Mouse (Mus musculus): ENCODE measurements around the gene Ccdc149. TPM values are rescaled to one million over a fixed set of nuclear protein-coding genes. Genes with fewer than 3 reads are reported as not detected.

Gene Ccdc149
- polyA plus RNA-seq, 1 experiment from 2014 or later: 7.0 TPM

DNA sequence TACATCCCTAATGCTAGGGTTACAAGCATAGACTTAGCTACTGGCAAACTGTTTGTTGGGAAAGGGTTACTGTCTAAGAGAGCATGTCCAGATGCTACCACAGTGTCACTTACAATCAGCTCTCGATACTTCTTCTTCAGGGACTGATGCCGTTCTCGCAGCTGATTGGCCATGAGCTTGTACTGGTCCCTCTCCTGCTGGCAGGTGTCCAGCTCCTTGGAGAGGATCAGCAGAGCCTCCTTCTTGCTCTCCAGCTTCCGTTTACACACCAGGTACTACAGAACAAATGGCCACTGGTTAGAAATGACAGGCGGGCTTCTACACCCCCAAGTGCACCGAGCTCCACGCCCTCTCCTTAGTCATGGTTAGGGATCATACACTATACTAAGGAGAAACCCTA is 32.4 kb downstream of the Ccdc149 start:
- no peak overlapping the region for H3K4me2 ChIP-seq
- H3K9ac ChIP-seq: no peak overlapping the region
- H3K9me3 ChIP-seq (replicated peaks): no peaks in the 10 kb centered on the region
- H3K4me3 ChIP-seq: no peak overlapping the region
- H3K27me3 ChIP-seq: no peaks in the 10 kb centered on the region
- ATAC-seq: no peak
- no peak overlapping the region for H3K27ac ChIP-seq
- WGBS: 83% methylated on average over 7 of the region's 7 CpGs
- H3K36me3 ChIP-seq (ENCODE audit: poor library complexity, severe bottlenecking): no peaks in the 10 kb centered on the region
- H3K4me1 ChIP-seq: no peaks in the 10 kb centered on the region

- Histone ChIP-seq H3K9ac (no peak overlapping the region), H3K36me3 (ENCODE audit: poor library complexity, severe bottlenecking) (no peaks in the 10 kb centered on the region), H3K27ac (no peak overlapping the region), H3K4me2 (no peak overlapping the region), H3K4me1 (0 out of 2 replicates have a peak, but pooled peaks cover 4% of the 10 kb centered on the region), H3K27me3 (no peaks in the 10 kb centered on the region), H3K9me3 (replicated peaks) (no peaks in the 10 kb centered on the region), H3K4me3 (no peak overlapping the region)
- 92% methylated on average over 6 of the region's 6 CpGs for WGBS
- no peak for ATAC-seq
Measured at GRCm38 (mm10) chr5:52435533-52435932, 35.8 kb downstream of the Ccdc149 start.

DNA sequence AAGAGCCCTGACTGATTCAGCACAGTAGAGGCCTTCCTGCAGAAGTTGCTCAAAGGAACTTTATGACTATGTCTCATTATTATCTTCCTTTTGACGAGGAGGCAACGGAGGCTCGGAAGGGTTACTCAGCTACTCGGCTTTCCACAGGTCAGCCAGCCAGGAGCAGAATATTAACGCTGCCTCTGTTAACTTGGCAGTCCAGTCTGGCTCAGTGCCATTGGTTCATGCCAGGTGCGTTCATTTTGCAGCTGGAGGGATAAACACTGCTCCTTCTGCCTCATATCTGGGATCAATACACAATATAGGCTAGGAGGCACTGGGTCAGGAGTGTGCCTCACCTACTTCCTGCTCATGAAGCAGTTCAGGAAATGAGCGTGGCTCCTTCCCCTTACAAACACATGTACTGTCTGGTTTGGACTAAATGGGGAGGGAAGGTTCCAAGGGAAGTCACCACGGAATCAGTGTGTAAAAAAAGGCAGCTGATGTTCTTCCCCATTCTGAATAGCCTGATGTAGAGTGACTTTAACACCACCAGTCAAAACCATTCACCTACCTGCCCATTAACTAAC is 40.0 kb downstream of the Ccdc149 start:
- ATAC-seq: no peak
- H3K27ac ChIP-seq: no peak overlapping the region
- H3K9ac ChIP-seq: no peak overlapping the region
- H3K36me3 ChIP-seq (ENCODE audit: poor library complexity, severe bottlenecking): no peaks in the 10 kb centered on the region
- whole genome bisulfite sequencing: 76% methylated on average over 8 of the region's 8 CpGs
- H3K4me1 ChIP-seq: peaks cover 15% of the 10 kb centered on the region; the same call in 1 of the 2 replicates
- no peak overlapping the region for H3K4me2 ChIP-seq
- no peaks in the 10 kb centered on the region for H3K9me3 ChIP-seq (replicated peaks)
- H3K4me3 ChIP-seq: no peak overlapping the region
- H3K27me3 ChIP-seq: no peaks in the 10 kb centered on the region

DNA sequence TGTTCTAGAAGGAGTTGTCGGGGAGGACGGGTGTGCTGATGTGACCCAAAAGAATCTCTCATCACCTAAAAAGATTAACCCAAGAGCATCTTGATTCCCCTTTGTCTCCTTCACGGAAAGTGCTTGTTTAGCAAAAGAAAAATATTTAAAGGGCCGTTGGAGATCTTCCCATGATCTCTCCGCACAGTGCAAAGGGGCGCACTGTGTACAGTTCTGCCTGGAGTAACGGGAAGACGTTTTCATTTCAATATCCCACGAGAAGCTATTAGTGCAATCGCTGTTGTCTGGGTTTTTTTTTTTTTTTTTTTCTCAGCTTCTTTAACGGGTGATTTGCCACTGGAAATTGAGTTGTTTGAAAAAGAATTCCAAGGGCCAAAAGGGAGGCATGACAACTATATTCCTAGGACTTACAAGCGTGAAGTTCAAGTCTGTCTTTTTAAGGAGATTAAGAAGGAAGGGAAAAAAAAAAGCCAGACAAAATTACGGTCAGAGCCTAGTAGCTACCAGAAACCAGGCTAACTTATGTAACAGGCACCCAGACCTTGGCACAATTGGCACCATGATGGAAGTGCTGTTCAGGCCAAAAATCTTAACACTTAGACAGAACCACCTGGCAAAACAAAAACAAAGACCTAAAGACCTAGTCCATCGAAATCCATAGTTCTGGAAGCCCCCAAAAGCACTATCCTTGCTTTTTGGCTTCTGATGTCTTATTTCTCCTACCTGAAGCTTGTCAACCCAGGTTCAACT is 41.4 kb downstream of the Ccdc149 start:
- ATAC-seq: no peak
- no peak overlapping the region for H3K9ac ChIP-seq
- H3K4me2 ChIP-seq: no peak overlapping the region
- peaks cover 15% of the 10 kb centered on the region; the same call in 1 of the 2 replicates for H3K4me1 ChIP-seq
- H3K36me3 ChIP-seq (ENCODE audit: poor library complexity, severe bottlenecking): no peaks in the 10 kb centered on the region
- no peaks in the 10 kb centered on the region for H3K9me3 ChIP-seq (replicated peaks)
- no peaks in the 10 kb centered on the region for H3K27me3 ChIP-seq
- 62% methylated on average over 14 of the region's 14 CpGs for WGBS
- no peak overlapping the region for H3K4me3 ChIP-seq
- no peak overlapping the region for H3K27ac ChIP-seq

DNA sequence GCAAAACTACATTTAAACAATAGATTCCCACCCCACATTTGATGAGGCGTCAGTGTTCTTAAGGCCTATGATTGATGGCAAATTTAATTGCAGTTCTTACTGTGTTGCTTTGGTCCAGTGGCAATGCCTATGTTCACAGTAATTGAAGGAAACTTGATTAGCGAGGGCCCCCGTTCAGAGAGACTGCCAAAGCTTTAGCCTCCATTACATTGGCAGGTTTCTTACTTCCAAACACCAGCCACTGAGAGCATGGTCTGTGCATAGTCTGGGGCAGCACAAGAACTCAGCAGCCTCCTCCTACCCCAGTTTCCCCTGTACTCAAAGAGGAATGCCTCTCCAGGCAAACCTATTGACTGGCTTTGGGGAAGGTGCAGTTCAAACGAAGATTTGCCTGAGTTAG is 42.7 kb downstream of the Ccdc149 start:
- no peaks in the 10 kb centered on the region for H3K36me3 ChIP-seq (ENCODE audit: poor library complexity, severe bottlenecking)
- peaks cover 15% of the 10 kb centered on the region; the same call in 1 of the 2 replicates for H3K4me1 ChIP-seq
- no peak overlapping the region for H3K9ac ChIP-seq
- H3K27me3 ChIP-seq: no peaks in the 10 kb centered on the region
- H3K27ac ChIP-seq: no peak overlapping the region
- 22% methylated on average over 4 of the region's 4 CpGs for WGBS
- H3K4me3 ChIP-seq: no peak overlapping the region
- H3K4me2 ChIP-seq: no peak overlapping the region
- no peaks in the 10 kb centered on the region for H3K9me3 ChIP-seq (replicated peaks)
- ATAC-seq: no peak; the same call in 1 of the 2 replicates

DNA sequence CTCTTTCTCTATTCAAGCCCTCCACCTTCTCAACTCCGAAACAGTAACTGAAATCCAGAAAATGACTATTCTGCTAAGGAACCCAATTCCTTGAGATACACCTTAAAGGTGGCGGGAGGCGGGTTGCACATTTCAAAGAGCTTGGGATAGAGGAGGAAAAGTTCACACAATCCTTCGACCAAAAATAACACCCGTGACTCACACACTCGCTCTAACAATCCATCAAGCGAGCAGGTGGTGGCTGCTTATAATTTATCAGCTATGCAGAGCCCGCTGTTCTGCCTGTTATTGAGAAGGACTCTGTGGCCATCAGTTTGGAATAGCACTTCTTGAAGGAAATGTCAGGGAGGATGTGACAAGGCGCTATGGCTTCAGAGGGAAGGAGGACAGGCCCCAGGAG is 45.5 kb downstream of the Ccdc149 start:
- H3K36me3 ChIP-seq (ENCODE audit: poor library complexity, severe bottlenecking): no peaks in the 10 kb centered on the region
- no peak for ATAC-seq
- no peak overlapping the region for H3K9ac ChIP-seq
- no peaks in the 10 kb centered on the region for H3K9me3 ChIP-seq (replicated peaks)
- H3K27ac ChIP-seq: no peak overlapping the region
- H3K4me1 ChIP-seq: peaks cover 11% of the 10 kb centered on the region; the same call in 1 of the 2 replicates
- H3K4me3 ChIP-seq: no peak overlapping the region
- no peaks in the 10 kb centered on the region for H3K27me3 ChIP-seq
- WGBS: 91% methylated on average over 9 of the region's 9 CpGs
- H3K4me2 ChIP-seq: no peak overlapping the region

GRCm38 (mm10) chr5:52423893-52424292 is 47.4 kb downstream of the Ccdc149 start:
- H3K4me1 ChIP-seq: peaks cover 8% of the 10 kb centered on the region; the same call in 1 of the 2 replicates
- no peak overlapping the region for H3K9ac ChIP-seq
- H3K36me3 ChIP-seq (ENCODE audit: poor library complexity, severe bottlenecking): no peaks in the 10 kb centered on the region
- no peaks in the 10 kb centered on the region for H3K9me3 ChIP-seq (replicated peaks)
- ATAC-seq: no peak
- H3K27me3 ChIP-seq: no peaks in the 10 kb centered on the region
- no peak overlapping the region for H3K4me2 ChIP-seq
- no peak overlapping the region for H3K27ac ChIP-seq
- H3K4me3 ChIP-seq: no peak overlapping the region
- WGBS: 78% methylated on average over 3 of the region's 3 CpGs

DNA sequence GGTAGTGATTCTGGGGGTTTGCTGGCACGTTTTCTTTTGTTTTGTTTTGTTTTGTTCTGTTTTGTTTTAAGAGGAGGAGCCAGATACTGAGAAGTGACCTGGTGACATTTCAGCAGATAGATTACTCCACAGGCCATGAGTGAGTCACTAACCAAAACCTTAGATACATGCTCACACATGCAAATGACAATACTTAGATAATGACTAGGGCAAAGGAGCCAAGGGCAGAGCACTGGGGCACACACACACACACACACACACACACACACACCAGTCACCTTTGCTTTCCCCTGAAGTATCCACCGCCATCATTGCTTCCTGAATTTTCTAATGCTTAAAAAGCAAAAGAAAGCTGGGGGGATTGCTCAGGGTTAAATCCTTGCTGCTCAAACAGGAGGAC is 54.8 kb downstream of the Ccdc149 start:
- Histone ChIP-seq H3K4me1 (no peaks in the 10 kb centered on the region), H3K27ac (no peak overlapping the region), H3K4me3 (no peak overlapping the region), H3K9ac (no peak overlapping the region), H3K9me3 (replicated peaks) (no peaks in the 10 kb centered on the region), H3K36me3 (ENCODE audit: poor library complexity, severe bottlenecking) (no peaks in the 10 kb centered on the region), H3K4me2 (no peak overlapping the region), H3K27me3 (no peaks in the 10 kb centered on the region)
- WGBS: 68% methylated on average over 2 of the region's 2 CpGs
- no peak for ATAC-seq

DNA sequence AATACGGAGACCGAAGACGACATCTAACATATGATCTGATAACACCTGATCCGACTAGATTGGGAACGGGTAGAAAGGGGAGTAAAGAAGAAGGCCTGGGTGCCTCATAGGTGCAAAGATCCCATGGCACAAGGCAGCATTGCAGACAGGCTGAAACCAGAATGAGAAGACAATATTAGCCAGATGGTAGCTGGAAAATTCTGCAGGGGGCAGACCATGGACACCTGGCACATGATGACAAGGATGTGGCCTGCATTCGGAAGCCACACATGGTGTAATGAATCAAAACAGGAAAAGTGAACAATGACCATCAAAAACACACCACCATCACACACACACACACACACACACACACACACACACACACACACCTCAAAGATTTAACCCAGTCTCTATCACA is 55.4 kb downstream of the Ccdc149 start:
- 90% methylated on average over 6 of the region's 6 CpGs for WGBS
- Histone ChIP-seq H3K9me3 (replicated peaks) (no peaks in the 10 kb centered on the region), H3K9ac (no peak overlapping the region), H3K27ac (no peak overlapping the region), H3K4me2 (no peak overlapping the region), H3K36me3 (ENCODE audit: poor library complexity, severe bottlenecking) (no peaks in the 10 kb centered on the region), H3K27me3 (no peaks in the 10 kb centered on the region), H3K4me3 (no peak overlapping the region), H3K4me1 (no peaks in the 10 kb centered on the region)
- no peak for ATAC-seq

DNA sequence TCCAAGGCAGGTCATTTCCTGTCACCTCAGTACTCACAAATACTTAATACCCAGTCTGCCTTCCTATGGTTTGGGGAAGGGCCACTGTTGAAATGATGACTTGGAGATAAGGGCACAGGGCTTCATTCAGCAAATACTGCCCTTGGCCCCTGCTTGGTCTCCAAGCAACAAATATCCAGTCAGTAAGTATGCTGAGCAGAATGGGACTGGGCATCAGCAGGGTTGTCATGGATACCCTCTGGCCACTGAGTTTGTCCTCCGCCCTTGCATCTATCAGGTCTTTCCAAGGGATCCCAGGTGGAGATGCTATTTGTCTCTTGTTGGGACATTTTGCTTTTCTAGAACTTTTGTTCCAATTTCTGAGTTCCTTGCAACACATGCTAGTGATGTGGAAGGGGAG is 56.1 kb downstream of the Ccdc149 start:
- no peak for ATAC-seq
- 85% methylated on average over 1 of the region's 1 CpGs for WGBS
- no peaks in the 10 kb centered on the region for H3K9me3 ChIP-seq (replicated peaks)
- H3K4me1 ChIP-seq: no peaks in the 10 kb centered on the region
- no peaks in the 10 kb centered on the region for H3K36me3 ChIP-seq (ENCODE audit: poor library complexity, severe bottlenecking)
- no peak overlapping the region for H3K27ac ChIP-seq
- H3K27me3 ChIP-seq: no peaks in the 10 kb centered on the region
- H3K4me2 ChIP-seq: no peak overlapping the region
- H3K9ac ChIP-seq: no peak overlapping the region
- no peak overlapping the region for H3K4me3 ChIP-seq

DNA sequence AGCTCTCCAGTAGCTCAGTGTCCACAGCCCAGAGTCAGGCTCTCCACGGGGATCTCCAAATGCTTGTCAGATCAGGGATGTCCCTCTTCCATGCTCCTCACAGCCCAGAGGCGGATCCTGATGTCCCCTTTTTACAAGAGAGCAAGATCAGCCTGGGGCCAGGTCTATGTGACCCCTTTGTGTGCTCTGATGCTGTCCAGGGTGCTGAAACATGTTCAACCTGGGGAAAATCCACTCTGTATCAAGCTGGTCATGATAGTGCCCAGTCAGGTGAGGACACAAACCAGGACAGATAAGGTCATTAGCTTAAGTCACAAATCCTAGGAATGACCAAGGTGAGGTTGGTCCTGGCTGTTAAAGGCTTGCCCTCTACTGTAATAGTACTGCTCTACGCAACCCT is 59.8 kb downstream of the Ccdc149 start:
- Histone ChIP-seq H3K4me2 (no peak overlapping the region), H3K9ac (no peak overlapping the region), H3K9me3 (replicated peaks) (no peaks in the 10 kb centered on the region), H3K27ac (no peak overlapping the region), H3K4me1 (peaks cover 7% of the 10 kb centered on the region; the same call in 1 of the 2 replicates), H3K27me3 (no peaks in the 10 kb centered on the region), H3K36me3 (ENCODE audit: poor library complexity, severe bottlenecking) (no peaks in the 10 kb centered on the region), H3K4me3 (no peak overlapping the region)
- 65% methylated on average over 3 of the region's 3 CpGs for WGBS
- ATAC-seq: no peak

- WGBS: 93% methylated on average over 12 of the region's 12 CpGs
- peaks cover 7% of the 10 kb centered on the region; the same call in 1 of the 2 replicates for H3K4me1 ChIP-seq
- H3K36me3 ChIP-seq (ENCODE audit: poor library complexity, severe bottlenecking): no peaks in the 10 kb centered on the region
- no peaks in the 10 kb centered on the region for H3K27me3 ChIP-seq
- no peak overlapping the region for H3K4me2 ChIP-seq
- no peaks in the 10 kb centered on the region for H3K9me3 ChIP-seq (replicated peaks)
- ATAC-seq: no peak
- H3K9ac ChIP-seq: no peak overlapping the region
- no peak overlapping the region for H3K27ac ChIP-seq
- H3K4me3 ChIP-seq: no peak overlapping the region
Measured at GRCm38 (mm10) chr5:52410197-52410596, 61.1 kb downstream of the Ccdc149 start.

All from forebrain, embryonic 13.5 days (tissue).